Mouse (Mus musculus): ENCODE results near the gene Ly6g6f. TPM values are rescaled to one million over a fixed set of nuclear protein-coding genes. Genes with fewer than 3 reads are reported as not detected.

Ly6g6f gene
- polyA plus RNA-seq, 1 experiment, result 3.8 TPM

- WGBS, result 2% methylated on average over 64 of the region's 67 CpGs
- Histone ChIP-seq H3K27me3 (ENCODE audit: control insufficient read depth, insufficient read depth, low read length) (no peaks in the 10 kb centered on the region), H3K4me1 (ENCODE audit: control insufficient read depth, insufficient read depth, insufficient read length, low read length) (0 out of 2 replicates have a peak, but pooled peaks cover 3% of the 10 kb centered on the region), H3K27ac (ENCODE audit: insufficient read depth, low read depth, low read length) (peak within 1 kb of the TSS; percentile 93), H3K4me3 (ENCODE audit: low read depth, low read length) (peak within 1 kb of the TSS; percentile 73), H3K36me3 (ENCODE audit: control insufficient read depth, insufficient read depth, low read length) (peaks cover 25% of the 10 kb centered on the region)
- no peak for TF ChIP-seq CTCF (IDR thresholded peaks at IDR 0.05; ENCODE audit: extremely low read depth, insufficient read length, insufficient replicate concordance, low read depth, low read length)
- TF ChIP-seq POLR2A (IDR thresholded peaks at IDR 0.05; ENCODE audit: low read depth, low read length), result peak; percentile 86
Measured at GRCm38 (mm10) chr17:35088825-35089644, 3.6 kb upstream of the Ly6g6f start, which contains the start of gene Abhd16a. Abhd16a (plus strand) TSS chr17:35089263.

GRCm38 (mm10) chr17:35088151-35088550 is 2.7 kb upstream of the Ly6g6f start:
- WGBS, result 43% methylated on average over 2 of the region's 2 CpGs
- H3K4me3 ChIP-seq (ENCODE audit: low read depth, low read length), result no peak overlapping the region
- TF ChIP-seq CTCF (IDR thresholded peaks at IDR 0.05; ENCODE audit: extremely low read depth, insufficient read length, insufficient replicate concordance, low read depth, low read length) (no peak), POLR2A (IDR thresholded peaks at IDR 0.05; ENCODE audit: low read depth, low read length) (no peak)

GRCm38 (mm10) chr17:35083929-35084497 is 1.4 kb downstream of the Ly6g6f start:
- peaks cover 19% of the 10 kb centered on the region; the same call in 1 of the 2 replicates for H3K4me1 ChIP-seq (ENCODE audit: control insufficient read depth, insufficient read depth, insufficient read length, low read length)
- 15% methylated on average over 3 of the region's 3 CpGs for WGBS
- no peak overlapping the region for H3K27ac ChIP-seq (ENCODE audit: insufficient read depth, low read depth, low read length)
- H3K27me3 ChIP-seq (ENCODE audit: control insufficient read depth, insufficient read depth, low read length), result no peaks in the 10 kb centered on the region
- no peak overlapping the region for H3K4me3 ChIP-seq (ENCODE audit: low read depth, low read length)
- TF ChIP-seq CTCF (IDR thresholded peaks at IDR 0.05; ENCODE audit: extremely low read depth, insufficient read length, insufficient replicate concordance, low read depth, low read length), result no peak
- TF ChIP-seq POLR2A (IDR thresholded peaks at IDR 0.05; ENCODE audit: low read depth, low read length), result no peak
- H3K36me3 ChIP-seq (ENCODE audit: control insufficient read depth, insufficient read depth, low read length), result no peaks in the 10 kb centered on the region

More at GRCm38 (mm10) chr17:35088151-35088550, 2.7 kb upstream of the Ly6g6f start:
- no peak overlapping the region for H3K27ac ChIP-seq (ENCODE audit: insufficient read depth, low read depth, low read length)
- H3K4me1 ChIP-seq (ENCODE audit: control insufficient read depth, insufficient read depth, insufficient read length, low read length), result peaks cover 6% of the 10 kb centered on the region; the same call in 1 of the 2 replicates
- no peaks in the 10 kb centered on the region for H3K27me3 ChIP-seq (ENCODE audit: control insufficient read depth, insufficient read depth, low read length)
- H3K36me3 ChIP-seq (ENCODE audit: control insufficient read depth, insufficient read depth, low read length), result peaks cover 20% of the 10 kb centered on the region

- 92% methylated on average over 16 of the region's 16 CpGs for WGBS
- Histone ChIP-seq H3K36me3 (ENCODE audit: control insufficient read depth, insufficient read depth, low read length) (no peaks in the 10 kb centered on the region), H3K4me3 (ENCODE audit: low read depth, low read length) (no peak overlapping the region), H3K27me3 (ENCODE audit: control insufficient read depth, insufficient read depth, low read length) (no peaks in the 10 kb centered on the region), H3K27ac (ENCODE audit: insufficient read depth, low read depth, low read length) (no peak overlapping the region), H3K4me1 (ENCODE audit: control insufficient read depth, insufficient read depth, insufficient read length, low read length) (peaks cover 21% of the 10 kb centered on the region)
- TF ChIP-seq POLR2A (IDR thresholded peaks at IDR 0.05; ENCODE audit: low read depth, low read length) (no peak), CTCF (IDR thresholded peaks at IDR 0.05; ENCODE audit: extremely low read depth, insufficient read length, insufficient replicate concordance, low read depth, low read length) (no peak)
Measured at GRCm38 (mm10) chr17:35082841-35083576, 2.4 kb downstream of the Ly6g6f start.

GRCm38 (mm10) chr17:35080710-35081109 is 4.7 kb downstream of the Ly6g6f start:
- WGBS, result 93% methylated on average over 4 of the region's 4 CpGs
- H3K27ac ChIP-seq (ENCODE audit: insufficient read depth, low read depth, low read length), result no peak overlapping the region
- H3K4me3 ChIP-seq (ENCODE audit: low read depth, low read length), result no peak overlapping the region
- no peaks in the 10 kb centered on the region for H3K36me3 ChIP-seq (ENCODE audit: control insufficient read depth, insufficient read depth, low read length)
- H3K4me1 ChIP-seq (ENCODE audit: control insufficient read depth, insufficient read depth, insufficient read length, low read length), result peaks cover 30% of the 10 kb centered on the region
- H3K27me3 ChIP-seq (ENCODE audit: control insufficient read depth, insufficient read depth, low read length), result no peaks in the 10 kb centered on the region
- TF ChIP-seq POLR2A (IDR thresholded peaks at IDR 0.05; ENCODE audit: low read depth, low read length) (no peak), CTCF (IDR thresholded peaks at IDR 0.05; ENCODE audit: extremely low read depth, insufficient read length, insufficient replicate concordance, low read depth, low read length) (no peak)

DNA sequence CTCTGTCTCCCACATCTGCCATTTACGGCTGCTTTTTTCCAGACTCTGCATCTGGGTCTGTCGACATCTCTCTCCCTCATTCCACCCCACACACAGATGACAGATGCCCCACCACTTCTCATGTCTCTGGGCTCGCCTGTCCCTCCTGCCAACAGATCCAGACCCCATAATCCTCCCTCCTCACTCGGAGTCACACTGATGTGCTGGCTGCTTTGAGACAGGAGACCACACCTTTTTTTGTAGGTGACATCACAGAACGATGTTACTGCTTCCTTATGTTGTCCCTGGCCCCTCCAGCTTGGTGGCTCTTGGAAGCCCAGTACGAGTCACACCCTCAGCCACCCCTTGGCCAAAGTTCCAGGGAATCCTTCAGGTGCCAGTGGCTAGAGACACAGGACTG is 5.2 kb downstream of the Ly6g6f start:
- no peaks in the 10 kb centered on the region for H3K36me3 ChIP-seq (ENCODE audit: control insufficient read depth, insufficient read depth, low read length)
- peak overlapping the region; percentile 48 for H3K27ac ChIP-seq (ENCODE audit: insufficient read depth, low read depth, low read length)
- peaks cover 30% of the 10 kb centered on the region for H3K4me1 ChIP-seq (ENCODE audit: control insufficient read depth, insufficient read depth, insufficient read length, low read length)
- no peak overlapping the region for H3K4me3 ChIP-seq (ENCODE audit: low read depth, low read length)
- WGBS, result 25% methylated on average over 6 of the region's 6 CpGs
- TF ChIP-seq POLR2A (IDR thresholded peaks at IDR 0.05; ENCODE audit: low read depth, low read length) (no peak), CTCF (IDR thresholded peaks at IDR 0.05; ENCODE audit: extremely low read depth, insufficient read length, insufficient replicate concordance, low read depth, low read length) (no peak)
- no peaks in the 10 kb centered on the region for H3K27me3 ChIP-seq (ENCODE audit: control insufficient read depth, insufficient read depth, low read length)

All from small intestine, adult 2 months (tissue).